Mouse (Mus musculus) stomach, embryonic 15.5 days (tissue): ENCODE data around the gene Rassf2. TPM values are rescaled to one million over a fixed set of nuclear protein-coding genes. Genes with fewer than 3 reads are reported as not detected.

Source experiments
- polyA plus RNA-seq: library from polyadenylated mRNA; unstranded; fragments of >200 nt; fragmentation: Nextera tagmentation; extraction: Ambion mirVana; gene quantifications from 2 replicates; pipeline ENCODE4 v1.2.1, GENCODE M21; 2015

Rassf2 gene
- polyA plus RNA-seq, 1 experiment from 2014 or later, result 10.9 TPM

Other genes with a start within 250 kb of the Rassf2 start
- not detected in 2 replicates for gene Erv3, start 170.5 kb downstream of the Rassf2 start, polyA plus RNA-seq
- gene Prnp, start 120.3 kb downstream of the Rassf2 start, polyA plus RNA-seq, result 73.8 and 82.2 TPM in 2 replicates
- not detected in 2 replicates for gene Prn, start 120.3 kb downstream of the Rassf2 start, polyA plus RNA-seq
- 40.6 and 47.4 TPM in 2 replicates for gene Prnd, start 79.4 kb downstream of the Rassf2 start, polyA plus RNA-seq
- 10.0 and 11.3 TPM in 2 replicates for gene Slc23a2, start 114.8 kb upstream of the Rassf2 start, polyA plus RNA-seq
- 40.6 and 41.9 TPM in 2 replicates for gene Tmem230, start 217.5 kb upstream of the Rassf2 start, polyA plus RNA-seq
- gene Pcna, start 223.1 kb upstream of the Rassf2 start, polyA plus RNA-seq, result 244 and 254 TPM in 2 replicates
- 17.0 and 28.7 TPM in 2 replicates for gene Cds2, start 232.9 kb upstream of the Rassf2 start, polyA plus RNA-seq